Mouse (Mus musculus): Measurements from ENCODE around the gene Tead2. TPM values are rescaled to one million over a fixed set of nuclear protein-coding genes. Genes with fewer than 3 reads are reported as not detected.
"Not testable (repeated sequence)": the region's sequence is repeated elsewhere in the genome, so short reads cannot be mapped to it uniquely, and the experiment has no call there.

Tead2 gene
- 196 and 207 TPM in 2 replicates for polyA plus RNA-seq (2015; fragmentation: Nextera tagmentation; extraction: Ambion mirVana)

GRCm38 (mm10) chr7:45215673-45216441, at the start of gene Tead2:
Gene Tead2 (plus strand): TSS chr7:45215753.
- peak within 1 kb of the TSS; percentile 75 for H3K4me2 ChIP-seq
- H3K27me3 ChIP-seq, result peaks cover 17% of the 10 kb centered on the region
- H3K9me3 ChIP-seq (replicated peaks), result no peaks in the 10 kb centered on the region
- peak within 1 kb of the TSS; percentile 98 for H3K9ac ChIP-seq
- peaks cover 38% of the 10 kb centered on the region for H3K36me3 ChIP-seq
- WGBS, result under 1% methylated on average over 55 of the region's 55 CpGs
- peak within 1 kb of the TSS; percentile 87 for H3K4me3 ChIP-seq (replicated peaks)
- peak within 1 kb of the TSS; percentile 96 for H3K27ac ChIP-seq
- peaks cover 55% of the 10 kb centered on the region for H3K4me1 ChIP-seq
- peak; percentile 65 for ATAC-seq (replicated peaks; ENCODE audit: low FRiP score)

- ATAC-seq (replicated peaks; ENCODE audit: low FRiP score), result no peak
- 22% methylated on average over 10 of the region's 10 CpGs for WGBS
- Histone ChIP-seq H3K36me3 (no peaks in the 10 kb centered on the region), H3K27ac (no peak overlapping the region), H3K4me1 (peaks cover 25% of the 10 kb centered on the region), H3K27me3 (peaks cover 97% of the 10 kb centered on the region), H3K9ac (no peak overlapping the region), H3K4me3 (replicated peaks) (no peak overlapping the region), H3K9me3 (replicated peaks) (peaks cover 17% of the 10 kb centered on the region), H3K4me2 (no peak overlapping the region)
These were observed 48.6 kb upstream of the Tead2 start for GRCm38 (mm10) chr7:45166950-45167401.

- no peaks in the 10 kb centered on the region for H3K36me3 ChIP-seq
- ATAC-seq (replicated peaks; ENCODE audit: low FRiP score), result no peak
- peaks cover 98% of the 10 kb centered on the region for H3K27me3 ChIP-seq
- H3K4me3 ChIP-seq (replicated peaks), result no peak overlapping the region
- WGBS, result 5% methylated on average over 19 of the region's 19 CpGs
- peaks cover 17% of the 10 kb centered on the region for H3K9me3 ChIP-seq (replicated peaks)
- H3K9ac ChIP-seq, result no peak overlapping the region
- no peak overlapping the region for H3K27ac ChIP-seq
- H3K4me1 ChIP-seq, result peaks cover 19% of the 10 kb centered on the region
- no peak overlapping the region for H3K4me2 ChIP-seq
These were observed 47.6 kb upstream of the Tead2 start for GRCm38 (mm10) chr7:45167761-45168445.

- Histone ChIP-seq H3K4me1 (peaks cover 17% of the 10 kb centered on the region), H3K36me3 (no peaks in the 10 kb centered on the region), H3K27ac (no peak overlapping the region), H3K4me2 (no peak overlapping the region), H3K27me3 (peaks cover 95% of the 10 kb centered on the region), H3K9me3 (replicated peaks) (peaks cover 17% of the 10 kb centered on the region), H3K4me3 (replicated peaks) (no peak overlapping the region; the same call in 1 of the 2 replicates), H3K9ac (no peak overlapping the region)
- WGBS, result 3% methylated on average over 24 of the region's 24 CpGs
- no peak; the same call in 1 of the 2 replicates for ATAC-seq (replicated peaks; ENCODE audit: low FRiP score)
These were observed 46.9 kb upstream of the Tead2 start for GRCm38 (mm10) chr7:45168656-45169055.

GRCm38 (mm10) chr7:45169495-45169894, 46.1 kb upstream of the Tead2 start:
- Histone ChIP-seq H3K4me1 (peaks cover 12% of the 10 kb centered on the region; the same call in 1 of the 2 replicates), H3K4me2 (no peak overlapping the region), H3K4me3 (replicated peaks) (no peak overlapping the region), H3K27me3 (peaks cover 94% of the 10 kb centered on the region), H3K9me3 (replicated peaks) (peaks cover 17% of the 10 kb centered on the region), H3K27ac (no peak overlapping the region), H3K9ac (no peak overlapping the region), H3K36me3 (no peaks in the 10 kb centered on the region)
- 93% methylated on average over 3 of the region's 3 CpGs for WGBS
- ATAC-seq (replicated peaks; ENCODE audit: low FRiP score), result no peak

- H3K9ac ChIP-seq, result no peak overlapping the region
- peaks cover 17% of the 10 kb centered on the region for H3K9me3 ChIP-seq (replicated peaks)
- peaks cover 31% of the 10 kb centered on the region for H3K4me1 ChIP-seq
- no peak overlapping the region for H3K4me3 ChIP-seq (replicated peaks)
- H3K36me3 ChIP-seq, result no peaks in the 10 kb centered on the region
- no peak for ATAC-seq (replicated peaks; ENCODE audit: low FRiP score)
- 62% methylated on average over 7 of the region's 7 CpGs for WGBS
- peaks cover 94% of the 10 kb centered on the region for H3K27me3 ChIP-seq
- no peak overlapping the region for H3K4me2 ChIP-seq
- H3K27ac ChIP-seq, result no peak overlapping the region
These were observed 42.6 kb upstream of the Tead2 start for GRCm38 (mm10) chr7:45172974-45173373.

GRCm38 (mm10) chr7:45173772-45174171, 41.8 kb upstream of the Tead2 start:
- peaks cover 17% of the 10 kb centered on the region for H3K9me3 ChIP-seq (replicated peaks)
- not testable (repeated sequence) for H3K4me3 ChIP-seq (replicated peaks); H3K9ac ChIP-seq; H3K36me3 ChIP-seq; H3K27ac ChIP-seq; ATAC-seq (replicated peaks; ENCODE audit: low FRiP score); H3K4me2 ChIP-seq
- H3K27me3 ChIP-seq, result peaks cover 94% of the 10 kb centered on the region
- WGBS, result 59% methylated on average over 1 of the region's 1 CpGs
- peaks cover 25% of the 10 kb centered on the region for H3K4me1 ChIP-seq

GRCm38 (mm10) chr7:45174567-45175280, 40.8 kb upstream of the Tead2 start:
- Histone ChIP-seq H3K4me2 (peak overlapping the region; percentile 50), H3K27ac (no peak overlapping the region)
- WGBS, result 3% methylated on average over 29 of the region's 29 CpGs

GRCm38 (mm10) chr7:45175398-45175797, 40.2 kb upstream of the Tead2 start:
- ATAC-seq (replicated peaks; ENCODE audit: low FRiP score), result no peak
- H3K4me1 ChIP-seq, result peaks cover 23% of the 10 kb centered on the region
- peaks cover under 1% of the 10 kb centered on the region; the same call in 1 of the 2 replicates for H3K9me3 ChIP-seq (replicated peaks)
- WGBS, result 2% methylated on average over 13 of the region's 13 CpGs
- H3K27me3 ChIP-seq, result peaks cover 94% of the 10 kb centered on the region
- H3K9ac ChIP-seq, result no peak overlapping the region
- 0 out of 2 replicates have a peak overlapping the region, but pooled peaks have one; percentile 50 for H3K4me2 ChIP-seq
- no peak overlapping the region for H3K27ac ChIP-seq
- peak overlapping the region; percentile 22; the same call in 1 of the 2 replicates for H3K4me3 ChIP-seq (replicated peaks)
- H3K36me3 ChIP-seq, result no peaks in the 10 kb centered on the region

More at GRCm38 (mm10) chr7:45174567-45175280, 40.8 kb upstream of the Tead2 start:
- Histone ChIP-seq H3K4me1 (peaks cover 23% of the 10 kb centered on the region), H3K9ac (no peak overlapping the region), H3K4me3 (replicated peaks) (peak overlapping the region; percentile 22), H3K9me3 (replicated peaks) (peaks cover 7% of the 10 kb centered on the region; the same call in 1 of the 2 replicates), H3K27me3 (peaks cover 94% of the 10 kb centered on the region), H3K36me3 (no peaks in the 10 kb centered on the region)
- no peak; the same call in 1 of the 2 replicates for ATAC-seq (replicated peaks; ENCODE audit: low FRiP score)

- Histone ChIP-seq H3K27me3 (peaks cover 94% of the 10 kb centered on the region), H3K4me2 (peak overlapping the region; percentile 49), H3K36me3 (no peaks in the 10 kb centered on the region), H3K4me1 (peaks cover 24% of the 10 kb centered on the region), H3K27ac (no peak overlapping the region), H3K9me3 (replicated peaks) (no peaks in the 10 kb centered on the region), H3K4me3 (replicated peaks) (peak overlapping the region; percentile 25), H3K9ac (no peak overlapping the region)
- WGBS, result 3% methylated on average over 23 of the region's 23 CpGs
- ATAC-seq (replicated peaks; ENCODE audit: low FRiP score), result no peak
These were observed 39.6 kb upstream of the Tead2 start for GRCm38 (mm10) chr7:45175929-45176328.

GRCm38 (mm10) chr7:45176356-45176755, 39.2 kb upstream of the Tead2 start:
- no peaks in the 10 kb centered on the region for H3K36me3 ChIP-seq
- WGBS, result 3% methylated on average over 31 of the region's 31 CpGs
- no peak for ATAC-seq (replicated peaks; ENCODE audit: low FRiP score)
- H3K27me3 ChIP-seq, result peaks cover 94% of the 10 kb centered on the region
- no peaks in the 10 kb centered on the region for H3K9me3 ChIP-seq (replicated peaks)
- no peak overlapping the region for H3K27ac ChIP-seq
- peaks cover 28% of the 10 kb centered on the region for H3K4me1 ChIP-seq
- no peak overlapping the region for H3K9ac ChIP-seq
- peak overlapping the region; percentile 25 for H3K4me3 ChIP-seq (replicated peaks)
- peak overlapping the region; percentile 49 for H3K4me2 ChIP-seq
